Mouse (Mus musculus): Measurements from ENCODE around the gene Prim1. TPM values are rescaled to one million over a fixed set of nuclear protein-coding genes. Genes with fewer than 3 reads are reported as not detected.

The Prim1 gene
- polyA plus RNA-seq (2017; shearing (Covaris generic)): 12.5 TPM

DNA sequence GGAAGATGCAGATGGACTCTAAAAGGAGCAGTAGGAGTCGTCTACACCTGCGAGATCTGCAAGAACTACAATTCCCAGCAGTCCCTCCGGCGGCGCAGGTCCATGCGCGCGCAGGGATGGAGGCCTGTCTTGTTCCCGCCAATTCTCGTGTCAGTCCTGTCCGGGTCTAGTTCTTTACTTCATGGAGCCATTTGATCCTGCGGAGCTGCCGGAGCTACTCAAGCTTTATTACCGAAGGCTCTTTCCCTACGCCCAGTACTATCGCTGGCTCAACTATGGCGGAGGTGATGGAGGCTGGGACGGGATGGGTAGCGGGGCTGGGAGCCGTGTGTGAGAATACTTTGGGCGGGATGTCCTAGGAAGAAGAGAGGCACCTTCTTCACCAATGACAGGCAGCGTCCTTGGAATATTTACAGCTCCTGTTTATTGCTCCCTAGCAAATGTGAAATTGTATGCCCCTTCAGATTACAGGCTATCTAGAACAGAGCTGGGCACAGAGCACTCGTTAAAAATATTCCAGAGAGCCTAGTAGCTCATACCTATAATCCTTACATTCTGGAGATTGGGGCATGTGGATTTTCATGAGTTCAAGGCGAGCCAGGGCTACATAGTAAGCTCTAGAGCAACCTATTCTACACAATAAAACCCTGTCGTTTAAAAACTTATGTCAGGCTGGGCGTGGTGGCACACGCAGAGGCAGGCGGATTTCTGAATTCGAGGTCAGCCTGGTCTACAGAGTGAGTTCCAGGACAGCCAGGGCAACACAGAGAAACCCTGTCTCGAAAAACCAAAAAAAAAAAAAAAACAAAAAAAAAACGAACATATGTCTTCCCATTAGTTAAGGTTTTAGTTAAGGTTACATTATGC, at the start of gene Prim1:
TSS of gene Prim1 (plus strand) at position 101 of the 867 bp plus-strand sequence.

DNA sequence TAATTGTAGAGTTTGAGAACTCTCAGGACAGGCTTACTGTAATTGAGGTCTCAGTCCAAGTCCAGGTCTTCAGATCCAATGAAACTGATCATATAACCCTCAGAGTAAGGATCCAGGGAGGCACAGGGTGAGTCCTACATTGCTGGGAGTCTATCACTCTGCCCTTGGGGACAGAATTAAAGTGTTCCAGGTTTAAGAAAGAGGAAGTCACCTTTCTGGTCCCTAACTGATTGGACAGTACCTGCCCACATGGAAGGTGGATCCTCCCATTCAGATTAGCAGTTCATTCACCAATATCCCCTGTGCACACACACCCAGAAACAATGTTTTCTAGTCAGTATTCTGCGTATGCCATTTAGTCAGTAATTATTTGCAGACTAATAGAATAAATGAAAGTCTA, 7.5 kb upstream of the Prim1 start, which contains the start of gene Hsd17b6:
TSS of gene Hsd17b6 (minus strand) at position 166 of the 400 bp plus-strand sequence.

DNA sequence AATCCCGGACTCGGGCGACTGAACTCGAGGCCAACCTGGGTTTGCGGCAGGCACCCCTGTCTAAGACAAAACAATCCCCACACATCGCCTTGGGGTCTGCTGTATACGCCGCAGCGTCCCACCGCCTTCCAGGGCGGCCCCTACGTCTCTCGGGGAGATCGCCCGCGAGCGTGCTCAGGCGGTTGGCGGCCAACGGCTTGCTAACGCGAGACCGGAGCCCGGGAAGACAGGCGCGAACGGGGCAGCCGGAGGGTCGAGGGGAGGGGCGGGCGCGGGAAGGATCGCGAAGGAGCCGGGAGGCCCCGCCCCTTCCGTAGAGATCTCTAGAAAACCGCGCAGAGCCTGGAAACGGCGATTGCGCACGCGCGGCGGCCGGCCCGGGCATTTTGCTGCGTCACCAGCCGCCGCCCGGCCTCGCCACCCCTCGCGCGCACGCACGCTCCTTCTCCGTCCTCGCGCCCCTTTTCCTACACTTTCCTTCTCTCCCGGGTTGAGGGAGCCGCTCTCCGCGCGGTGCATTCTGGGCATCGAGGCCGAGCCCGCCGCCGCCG, 43.7 kb downstream of the Prim1 start, which contains the start of gene Ptges3:
TSS of gene Ptges3 (plus strand) at position 354 of the 551 bp plus-strand sequence.

Other genes starting within 250 kb of the Prim1 start
- 0.42 TPM for gene Rdh9, start 238.8 kb upstream of the Prim1 start, polyA plus RNA-seq (2017; shearing (Covaris generic))
- not detected for gene Rdh16, start 214.0 kb upstream of the Prim1 start, polyA plus RNA-seq (2017; shearing (Covaris generic))
- not detected for gene Rdh19, start 165.2 kb upstream of the Prim1 start, polyA plus RNA-seq (2017; shearing (Covaris generic))
- not detected for gene Rdh16f2, start 148.7 kb upstream of the Prim1 start, polyA plus RNA-seq (2017; shearing (Covaris generic))
- not detected for gene Rdh7, start 126.4 kb upstream of the Prim1 start, polyA plus RNA-seq (2017; shearing (Covaris generic))
- gene Sdr9c7, start 116.7 kb upstream of the Prim1 start, polyA plus RNA-seq (2017; shearing (Covaris generic)): not detected
- not detected for gene Hsd17b6, start 7.6 kb upstream of the Prim1 start, polyA plus RNA-seq (2017; shearing (Covaris generic))
- 434 TPM for gene Naca, start 20.4 kb downstream of the Prim1 start, polyA plus RNA-seq (2017; shearing (Covaris generic))
- gene Ptges3, start 43.8 kb downstream of the Prim1 start, polyA plus RNA-seq (2017; shearing (Covaris generic)): 208 TPM
- 1,081 TPM for gene Atp5b, start 68.1 kb downstream of the Prim1 start, polyA plus RNA-seq (2017; shearing (Covaris generic))
- gene Baz2a, start 76.4 kb downstream of the Prim1 start, polyA plus RNA-seq (2017; shearing (Covaris generic)): 57.3 TPM
- gene Rbms2, start 165.1 kb downstream of the Prim1 start, polyA plus RNA-seq (2017; shearing (Covaris generic)): 32.3 TPM
- 4.7 TPM for gene Gls2, start 179.3 kb downstream of the Prim1 start, polyA plus RNA-seq (2017; shearing (Covaris generic))
- gene Spryd4, start 196.6 kb downstream of the Prim1 start, polyA plus RNA-seq (2017; shearing (Covaris generic)): 13.5 TPM
- gene Mip, start 210.7 kb downstream of the Prim1 start, polyA plus RNA-seq (2017; shearing (Covaris generic)): not detected
- gene Timeless, start 216.9 kb downstream of the Prim1 start, polyA plus RNA-seq (2017; shearing (Covaris generic)): 8.9 TPM
- gene Apon, start 238.9 kb downstream of the Prim1 start, polyA plus RNA-seq (2017; shearing (Covaris generic)): not detected